Mouse (Mus musculus) layer of hippocampus, postnatal 36 days (tissue): ENCODE results near the gene Sgta. TPM values are rescaled to one million over a fixed set of nuclear protein-coding genes. Genes with fewer than 3 reads are reported as not detected.
A peak's percentile ranks its signal among the peaks of the same experiment; 100 is the strongest.
"Not testable (repeated sequence)": the region's sequence is repeated elsewhere in the genome, so short reads cannot be mapped to it uniquely, and the experiment has no call there.

ENCODE experiments used
- DNase-seq, 2 experiments: peaks; one replicate each; pipeline ENCODE4 v3.0.0; 2022
- total RNA-seq, 2 experiments: library from RNA; stranded (reverse); gene quantifications; 2 replicates each; pipeline ENCODE4 v1.2.3; 2021

Gene Sgta
- total RNA-seq, 2 experiments from 2014 or later: 174 to 175 TPM

GRCm38 (mm10) chr10:81057406-81058130 lies 2.4 kb downstream of the Sgta start:
- no peak for DNase-seq

GRCm38 (mm10) chr10:81055802-81056340 lies 4.1 kb downstream of the Sgta start:
- DNase-seq: not testable (repeated sequence)

GRCm38 (mm10) chr10:81055169-81055568 lies 4.8 kb downstream of the Sgta start:
- no peak for DNase-seq

GRCm38 (mm10) chr10:81052577-81052976 lies 7.4 kb downstream of the Sgta start:
- DNase-seq: no peak

- no peak for DNase-seq
Observed at GRCm38 (mm10) chr10:81051133-81051532, 8.8 kb downstream of the Sgta start.

- no peak for DNase-seq
Observed at GRCm38 (mm10) chr10:81050645-81051044, 9.3 kb downstream of the Sgta start.

GRCm38 (mm10) chr10:81045246-81045645 lies 14.7 kb downstream of the Sgta start:
- not testable (repeated sequence) for DNase-seq

- peak; percentile 66 to 67 for DNase-seq
Observed at GRCm38 (mm10) chr10:81041458-81042175, 18.4 kb downstream of the Sgta start.

- DNase-seq: peak; percentile 98 to 99
Observed at GRCm38 (mm10) chr10:81036988-81037580, 22.9 kb downstream of the Sgta start, which contains the start of gene Slc39a3. Slc39a3 (minus strand) TSS chr10:81037426.

GRCm38 (mm10) chr10:81036251-81036650 lies 23.7 kb downstream of the Sgta start:
- no peak for DNase-seq

GRCm38 (mm10) chr10:81033586-81033985 lies 26.4 kb downstream of the Sgta start:
- no peak for DNase-seq

- peak; percentile 45 to 52 for DNase-seq
Observed at GRCm38 (mm10) chr10:81029031-81029430, 30.9 kb downstream of the Sgta start.

- DNase-seq: no peak
Observed at GRCm38 (mm10) chr10:81028219-81028618, 31.8 kb downstream of the Sgta start.

- DNase-seq: no peak
Observed at GRCm38 (mm10) chr10:81027331-81027730, 32.6 kb downstream of the Sgta start.

- DNase-seq: no peak
Observed at GRCm38 (mm10) chr10:81026857-81027256, 33.1 kb downstream of the Sgta start.

- no peak for DNase-seq
Observed at GRCm38 (mm10) chr10:81025639-81026275, 34.2 kb downstream of the Sgta start, which contains the start of gene Diras1. Diras1 (minus strand) TSS chr10:81025662.

GRCm38 (mm10) chr10:81025047-81025621 lies 34.8 kb downstream of the Sgta start:
- DNase-seq: no peak

- no peak for DNase-seq
Observed at GRCm38 (mm10) chr10:81024346-81024937, 35.5 kb downstream of the Sgta start.

- DNase-seq: no peak
Observed at GRCm38 (mm10) chr10:81022744-81023143, 37.2 kb downstream of the Sgta start.

GRCm38 (mm10) chr10:81021547-81022110 lies 38.4 kb downstream of the Sgta start:
- DNase-seq: no peak

GRCm38 (mm10) chr10:81020207-81020606 lies 39.8 kb downstream of the Sgta start:
- no peak for DNase-seq
